Mouse (Mus musculus) heart, adult 2 months (tissue): ENCODE measurements at regions not wholly inside any gene's neighbourhood (a gene's known extent, or its start where the extent isn't known, plus 50 kb on each side); places are given as distances from the start of the nearest gene placed in this dataset.
A peak's percentile ranks its signal among the peaks of the same experiment; 100 is the strongest.

Experiments used
- DNase-seq, 2 experiments: peaks; one replicate each; pipeline ENCODE4 v3.0.0; 2021
- H3K27ac ChIP-seq: fragments of 200-600 bp; 2 replicates; pipeline ENCODE4 v1.8.1; 2022
- H3K27me3 ChIP-seq: fragments of 200-500 bp; 2 replicates; pipeline ENCODE4 v1.6.1; 2012; ENCODE audit warnings: mild to moderate bottlenecking, low read length, inconsistent platforms, mixed read lengths; ENCODE audit not compliant: control insufficient read depth, insufficient read depth
- H3K36me3 ChIP-seq: fragments of 200-500 bp; 2 replicates; pipeline ENCODE4 v1.6.1; 2012; ENCODE audit warnings: low read length, inconsistent platforms; ENCODE audit not compliant: control insufficient read depth, insufficient read depth
- H3K4me1 ChIP-seq: fragments of 200-500 bp; 2 replicates; pipeline ENCODE4 v1.6.1; 2011; ENCODE audit warnings: low read length; ENCODE audit not compliant: control insufficient read depth, insufficient read depth
- H3K4me3 ChIP-seq: fragments of 200-600 bp; 2 replicates; pipeline ENCODE4 v1.8.1; 2022
- H3K79me2 ChIP-seq: fragments of 200-500 bp; replicated peaks from 2 replicates; pipeline ENCODE4 v1.6.1; 2012; ENCODE audit warnings: mild to moderate bottlenecking, inconsistent platforms, low read length, moderate library complexity, mixed read lengths; ENCODE audit not compliant: control insufficient read depth, insufficient read depth
- H3K9ac ChIP-seq: fragments of 200-500 bp; 2 replicates; pipeline ENCODE4 v1.6.1; 2012; ENCODE audit warnings: low read depth, mild to moderate bottlenecking, control low read depth, inconsistent platforms, low read length, mixed read lengths
- CTCF ChIP-seq: fragments of 200-600 bp; IDR thresholded peaks from 2 replicates; pipeline ENCODE4 v1.8.1; 2022; ENCODE audit warnings: antibody characterized with exemption, mild to moderate bottlenecking, moderate library complexity
- EP300 ChIP-seq: fragments of 200-500 bp; IDR thresholded peaks from 2 replicates; pipeline ENCODE4 v1.6.1; 2011; ENCODE audit warnings: low read depth, low read length, control low read depth; ENCODE audit not compliant: insufficient read depth
- POLR2A ChIP-seq: fragments of 200-500 bp; IDR thresholded peaks from 2 replicates; pipeline ENCODE4 v1.6.1; 2011; ENCODE audit warnings: mild to moderate bottlenecking, low read depth, low read length, control low read depth; ENCODE audit not compliant: insufficient read depth
- whole genome bisulfite sequencing: fragments of 180-500 bp; shearing (Covaris S2); methylation state at CpG from one replicate; pipeline ENCODE4 v1.1.7; 2018; 5-methylcytosine and 5-hydroxymethylcytosine counted together
- intact Hi-C: fragments of 180-260 bp; cut with DNase I; formaldehyde crosslinking; loops from one replicate; pipeline ENCODE4 v1.15.1; 2025

- no peaks in the 10 kb centered on the region for H3K36me3 ChIP-seq
- DNase-seq: no peak
- TF ChIP-seq CTCF: no peak
- no peak for TF ChIP-seq POLR2A
- no peak for TF ChIP-seq EP300
- intact Hi-C loops: no loop called here
- H3K27me3 ChIP-seq: no peaks in the 10 kb centered on the region
- no peak overlapping the region for H3K4me3 ChIP-seq
- no peaks in the 10 kb centered on the region for H3K79me2 ChIP-seq
- H3K4me1 ChIP-seq: no peaks in the 10 kb centered on the region; the same call in 1 of the 2 replicates
- no peak overlapping the region for H3K27ac ChIP-seq
- no peak overlapping the region for H3K9ac ChIP-seq
- WGBS: 88% methylated on average over 10 of the region's 10 CpGs
Observed at GRCm38 (mm10) chr12:77045356-77045755, 83.4 kb upstream of the Max start.

- Histone ChIP-seq H3K9ac (no peak overlapping the region), H3K27ac (no peak overlapping the region), H3K4me3 (no peak overlapping the region), H3K79me2 (no peaks in the 10 kb centered on the region), H3K4me1 (no peaks in the 10 kb centered on the region), H3K36me3 (no peaks in the 10 kb centered on the region), H3K27me3 (no peaks in the 10 kb centered on the region)
- WGBS: 62% methylated on average over 4 of the region's 4 CpGs
- no peak for DNase-seq
- no peak for TF ChIP-seq POLR2A
- no peak for TF ChIP-seq EP300
- intact Hi-C loops: no loop called here
Observed at GRCm38 (mm10) chr12:77042356-77042755, 80.4 kb upstream of the Max start.

GRCm38 (mm10) chr12:77041141-77041540 lies 79.1 kb upstream of the Max start:
- intact Hi-C loops: no loop called here
- Histone ChIP-seq H3K9ac (no peak overlapping the region), H3K27me3 (no peaks in the 10 kb centered on the region), H3K79me2 (no peaks in the 10 kb centered on the region), H3K4me1 (no peaks in the 10 kb centered on the region), H3K4me3 (no peak overlapping the region), H3K27ac (no peak overlapping the region), H3K36me3 (no peaks in the 10 kb centered on the region)
- 81% methylated on average over 5 of the region's 5 CpGs for WGBS
- DNase-seq: no peak
- TF ChIP-seq EP300 (no peak), CTCF (no peak), POLR2A (no peak)

GRCm38 (mm10) chr12:77039953-77040305 lies 77.9 kb upstream of the Max start:
- intact Hi-C loops: no loop called here
- H3K27me3 ChIP-seq: no peaks in the 10 kb centered on the region
- DNase-seq: no peak
- H3K9ac ChIP-seq: no peak overlapping the region
- TF ChIP-seq POLR2A (no peak), EP300 (no peak), CTCF (no peak)
- no peak overlapping the region for H3K4me3 ChIP-seq
- 90% methylated on average over 4 of the region's 4 CpGs for WGBS
- H3K27ac ChIP-seq: no peak overlapping the region
- no peaks in the 10 kb centered on the region for H3K79me2 ChIP-seq
- no peaks in the 10 kb centered on the region for H3K36me3 ChIP-seq
- H3K4me1 ChIP-seq: no peaks in the 10 kb centered on the region

GRCm38 (mm10) chr12:77039295-77039952 lies 77.4 kb upstream of the Max start:
- Histone ChIP-seq H3K27ac (no peak overlapping the region), H3K4me1 (no peaks in the 10 kb centered on the region), H3K79me2 (no peaks in the 10 kb centered on the region), H3K36me3 (no peaks in the 10 kb centered on the region), H3K9ac (no peak overlapping the region), H3K27me3 (no peaks in the 10 kb centered on the region), H3K4me3 (no peak overlapping the region)
- intact Hi-C loops: no loop called here
- peak in 1 of 2 experiments; percentile 54 for DNase-seq
- TF ChIP-seq CTCF (peak; percentile 46), EP300 (no peak)
- WGBS: 71% methylated on average over 17 of the region's 17 CpGs

GRCm38 (mm10) chr12:77035676-77036075 lies 73.7 kb upstream of the Max start:
- no peaks in the 10 kb centered on the region for H3K79me2 ChIP-seq

More at GRCm38 (mm10) chr12:77035676-77036075, 73.7 kb upstream of the Max start:
- Histone ChIP-seq H3K27ac (no peak overlapping the region), H3K9ac (no peak overlapping the region), H3K4me3 (no peak overlapping the region), H3K36me3 (no peaks in the 10 kb centered on the region), H3K27me3 (no peaks in the 10 kb centered on the region), H3K4me1 (no peaks in the 10 kb centered on the region)
- 52% methylated on average over 2 of the region's 2 CpGs for WGBS
- intact Hi-C loops: no loop called here
- TF ChIP-seq EP300 (no peak), CTCF (no peak), POLR2A (no peak)
- no peak for DNase-seq
